Mouse (Mus musculus) CD4-positive, CD25-positive, alpha-beta regulatory T cell, adult 2 months (primary cell): ENCODE measurements at regions not wholly inside any gene's neighbourhood (a gene's known extent, or its start where the extent isn't known, plus 50 kb on each side); places are given as distances from the start of the nearest gene placed in this dataset.

Experiments used
- DNase-seq: peaks from one replicate; pipeline ENCODE4 v3.0.0-alpha.2; 2012; ENCODE audit warnings: low read depth, low spot score

- DNase-seq: no peak
These were observed 374.3 kb upstream of the B430305J03Rik start for GRCm38 (mm10) chr3:61740088-61740487.

GRCm38 (mm10) chr3:61738528-61738927, 372.8 kb upstream of the B430305J03Rik start:
- DNase-seq: no peak

GRCm38 (mm10) chr3:61716785-61717184, 351.0 kb upstream of the B430305J03Rik start:
- DNase-seq: no peak

- DNase-seq: no peak
These were observed 322.4 kb upstream of the B430305J03Rik start for GRCm38 (mm10) chr3:61687933-61688705.

GRCm38 (mm10) chr3:61670874-61671273, 305.1 kb upstream of the B430305J03Rik start:
- no peak for DNase-seq

GRCm38 (mm10) chr3:61656143-61656542, 290.4 kb upstream of the B430305J03Rik start:
- no peak for DNase-seq

- DNase-seq: no peak
These were observed 262.8 kb upstream of the B430305J03Rik start for GRCm38 (mm10) chr3:61628535-61628934.

GRCm38 (mm10) chr3:61628099-61628498, 262.3 kb upstream of the B430305J03Rik start:
- no peak for DNase-seq

- DNase-seq: no peak
These were observed 258.3 kb upstream of the B430305J03Rik start for GRCm38 (mm10) chr3:61623954-61624487.

GRCm38 (mm10) chr3:61605469-61605868, 239.7 kb upstream of the B430305J03Rik start:
- DNase-seq: no peak

GRCm38 (mm10) chr3:61602891-61603290, 237.1 kb upstream of the B430305J03Rik start:
- DNase-seq: no peak

GRCm38 (mm10) chr3:61595574-61595973, 229.8 kb upstream of the B430305J03Rik start:
- DNase-seq: no peak

- no peak for DNase-seq
These were observed 226.6 kb upstream of the B430305J03Rik start for GRCm38 (mm10) chr3:61592342-61592741.

- DNase-seq: no peak
These were observed 217.9 kb upstream of the B430305J03Rik start for GRCm38 (mm10) chr3:61583669-61584068.

- no peak for DNase-seq
These were observed 217.2 kb upstream of the B430305J03Rik start for GRCm38 (mm10) chr3:61582927-61583326.

GRCm38 (mm10) chr3:61580252-61580651, 214.5 kb upstream of the B430305J03Rik start:
- DNase-seq: no peak

- DNase-seq: no peak
These were observed 171.4 kb upstream of the B430305J03Rik start for GRCm38 (mm10) chr3:61537113-61537512.

- no peak for DNase-seq
These were observed 170.0 kb upstream of the B430305J03Rik start for GRCm38 (mm10) chr3:61535751-61536150.

- no peak for DNase-seq
These were observed 137.4 kb upstream of the B430305J03Rik start for GRCm38 (mm10) chr3:61503178-61503577.

- DNase-seq: no peak
These were observed 129.1 kb upstream of the B430305J03Rik start for GRCm38 (mm10) chr3:61494835-61495234.

- no peak for DNase-seq
These were observed 121.1 kb upstream of the B430305J03Rik start for GRCm38 (mm10) chr3:61486808-61487389.

GRCm38 (mm10) chr3:61478861-61479584, 113.3 kb upstream of the B430305J03Rik start:
- DNase-seq: no peak
